Mouse (Mus musculus) bone marrow macrophage, adult 2 months (primary cell): Measurements from ENCODE around the gene Cyp4a31.

ENCODE experiments used
- CTCF ChIP-seq: IDR thresholded peaks from 2 replicates; pipeline ENCODE4 v1.5.1; 2012; ENCODE audit warnings: low read depth, mild to moderate bottlenecking, low read length, moderate library complexity
- POLR2A ChIP-seq: IDR thresholded peaks from 2 replicates; pipeline ENCODE4 v1.6.1; 2012; ENCODE audit warnings: mild to moderate bottlenecking, low read depth, low read length, borderline replicate concordance

DNA sequence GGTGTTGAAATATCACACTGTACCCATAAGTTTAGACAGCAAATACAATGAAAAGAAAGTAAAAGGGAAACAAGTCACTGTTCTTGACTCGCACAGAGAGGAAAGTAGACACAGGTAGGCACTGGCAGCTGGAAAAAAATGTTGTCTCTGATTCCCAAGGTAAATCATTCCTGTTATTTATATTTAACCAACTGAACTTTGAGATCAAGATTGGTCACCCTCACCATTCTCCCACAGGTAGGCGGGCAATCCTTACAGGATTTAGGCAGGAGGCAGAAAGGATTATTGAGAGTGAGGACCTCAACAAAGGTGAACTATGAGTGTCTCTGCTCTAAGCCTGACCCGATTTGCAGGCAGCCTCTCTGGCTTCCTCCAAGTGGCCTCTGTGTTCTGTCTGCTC is at the start of gene Cyp4a31:
- no peak for TF ChIP-seq CTCF
- TF ChIP-seq POLR2A: no peak
